Mouse (Mus musculus) left cerebral cortex, adult 18-20 months (tissue): Measurements from ENCODE around the gene Gm20403. TPM values are rescaled to one million over a fixed set of nuclear protein-coding genes. Genes with fewer than 3 reads are reported as not detected.

Experiments used
- total RNA-seq, 2 experiments: library from RNA; stranded (reverse); gene quantifications; 2 replicates each; pipeline ENCODE4 v1.2.3; 2021

The Gm20403 gene
- total RNA-seq, 2 experiments from 2014 or later = not detected

Other genes with a start within 250 kb of the Gm20403 start
- gene Snx6, start 190.8 kb downstream of the Gm20403 start, total RNA-seq = 10 to 100 TPM; 42.3 to 44.1 TPM
- 100 to 1,000 TPM; 106 to 112 TPM for gene Cfl2, start 123.7 kb downstream of the Gm20403 start, total RNA-seq
- gene Baz1a, start 27.8 kb upstream of the Gm20403 start, total RNA-seq = 1 to 10 TPM; 5.2 to 5.5 TPM
- 1 to 10 TPM; 8.2 to 8.8 TPM for gene 2700097O09Rik, start 93.6 kb upstream of the Gm20403 start, total RNA-seq
- 10 to 100 TPM; 86.8 to 98.7 TPM for gene Srp54a, start 93.7 kb upstream of the Gm20403 start, total RNA-seq
- gene Fam177a, start 137.9 kb upstream of the Gm20403 start, total RNA-seq = 10 to 100 TPM; 17.5 to 18.4 TPM
- 10 to 100 TPM; 49.5 to 58.1 TPM for gene Srp54b, start 168.6 kb upstream of the Gm20403 start, total RNA-seq
- not detected for gene 1700047I17Rik2, start 213.1 kb upstream of the Gm20403 start, total RNA-seq
- gene Srp54c, start 243.6 kb upstream of the Gm20403 start, total RNA-seq = 10 to 100 TPM; 32.7 to 34.1 TPM